Mouse (Mus musculus) cerebellum, adult (tissue): ENCODE results near the gene Ninj2.

Experiments used
- ATAC-seq: cut with Nextera tagmentation; 2 replicates; pipeline ENCODE4 v1.9.2; 2017; ENCODE audit warnings: mild to moderate bottlenecking, moderate library complexity, mixed read lengths; ENCODE audit not compliant: insufficient number of reproducible peaks, low FRiP score, low TSS enrichment

The Ninj2 gene

DNA sequence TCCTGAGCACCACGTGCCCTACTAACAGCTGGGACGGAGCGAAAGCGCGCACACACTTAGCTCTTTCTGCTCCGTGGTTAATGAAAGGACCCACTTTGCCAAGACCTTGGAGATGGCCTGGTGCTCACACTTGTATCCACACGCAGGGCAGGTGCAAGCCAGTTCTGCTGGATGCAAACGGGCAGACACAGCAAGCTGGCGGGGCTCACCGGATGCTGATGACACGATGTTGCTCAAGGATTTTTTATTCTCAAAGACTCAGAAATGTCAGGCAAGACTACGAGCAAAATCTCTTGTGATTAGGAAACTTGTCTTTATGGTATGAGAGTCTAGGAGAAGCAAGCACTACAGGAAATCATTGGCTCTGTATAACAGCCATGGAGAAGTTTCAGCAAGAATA is 148.3 kb downstream of the Ninj2 start:
- ATAC-seq: no peak

DNA sequence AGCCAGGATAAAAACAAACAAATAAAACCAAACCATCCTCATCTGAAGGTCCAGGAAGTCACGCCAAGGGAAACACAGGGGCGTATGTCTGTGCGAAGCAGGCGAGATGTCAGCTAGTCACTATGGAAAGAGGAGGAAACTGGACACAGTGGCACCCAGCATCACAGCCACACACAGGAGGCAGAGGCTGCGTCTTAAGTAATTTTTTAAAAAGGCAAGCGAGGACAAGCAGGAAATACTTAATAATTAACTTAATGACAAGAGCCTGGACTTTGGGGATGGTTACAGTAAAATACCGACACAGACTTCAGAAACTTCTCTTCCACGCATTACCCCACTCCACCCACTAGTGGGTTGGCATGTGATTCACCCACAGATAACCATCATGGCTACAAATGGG is 149.4 kb downstream of the Ninj2 start:
- no peak for ATAC-seq

DNA sequence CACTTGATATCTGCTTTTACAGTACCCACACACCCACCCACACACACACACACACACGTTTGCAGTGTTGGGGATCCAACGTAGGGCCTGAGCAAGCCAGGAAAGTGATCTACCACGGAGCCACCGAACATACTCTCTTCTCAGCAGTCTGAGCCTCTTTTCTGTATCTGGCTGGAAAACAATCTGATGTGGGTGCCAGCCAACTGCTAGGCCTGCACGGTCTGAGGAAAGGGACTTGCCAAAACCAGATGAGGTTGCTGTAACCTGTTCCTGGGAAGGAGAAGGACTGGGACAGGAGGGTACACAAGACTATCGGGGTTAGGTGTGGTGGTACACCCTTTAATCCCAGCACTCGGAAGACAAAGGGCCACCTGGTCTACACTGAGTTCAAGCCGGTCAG is 150.1 kb downstream of the Ninj2 start:
- ATAC-seq: no peak

DNA sequence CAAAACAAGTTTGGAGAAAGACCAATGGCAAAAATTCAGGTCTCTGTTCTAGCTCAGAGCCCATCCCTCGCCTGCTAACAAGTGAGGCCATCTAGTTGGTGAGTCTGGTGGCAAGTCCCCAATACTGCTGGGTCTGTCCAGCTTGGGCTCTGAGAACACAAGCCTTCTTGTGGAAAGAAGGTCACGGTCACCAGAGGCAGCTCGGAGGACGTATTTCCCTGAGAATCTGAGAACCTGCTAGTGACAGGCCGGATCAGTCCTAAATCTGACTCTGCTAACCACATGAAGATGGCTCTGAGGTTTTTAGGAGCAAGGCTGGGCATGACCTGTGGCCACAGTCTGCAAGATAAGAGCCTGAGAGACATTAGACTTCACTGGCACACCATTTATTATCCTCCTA is 153.5 kb downstream of the Ninj2 start:
- no peak for ATAC-seq

DNA sequence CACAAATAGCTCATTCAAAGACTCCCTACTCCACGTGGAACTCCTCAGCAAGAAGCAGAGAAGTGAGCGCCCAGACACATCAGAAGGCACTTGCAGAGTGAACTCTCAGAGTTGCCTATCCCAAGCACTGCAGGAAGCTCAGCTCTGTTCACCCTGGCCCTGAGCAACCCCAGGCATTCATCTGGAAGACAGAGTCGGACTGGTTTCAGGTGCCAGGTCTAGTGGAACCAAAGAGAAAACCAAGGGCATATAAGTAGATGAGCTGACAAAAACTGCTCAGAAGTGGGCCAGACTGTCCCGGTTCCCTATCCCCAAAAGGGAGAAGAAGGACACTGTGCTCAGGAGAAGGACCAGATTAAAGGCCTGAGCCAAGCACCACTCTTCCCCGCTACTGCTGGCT is 156.7 kb downstream of the Ninj2 start:
- no peak for ATAC-seq
